Mouse (Mus musculus) neural tube, embryonic 11.5 days (tissue): ENCODE data around the gene Bcs1l. TPM values are rescaled to one million over a fixed set of nuclear protein-coding genes. Genes with fewer than 3 reads are reported as not detected.

Source experiments
- ATAC-seq: fragments of 200-750 bp; cut with Nextera tagmentation; 2 replicates; pipeline ENCODE4 v1.8.0; 2017; ENCODE audit warnings: moderate number of reproducible peaks, mild to moderate bottlenecking, moderate TSS enrichment, moderate library complexity; ENCODE audit not compliant: insufficient read depth, low FRiP score, low TSS enrichment
- DNase-seq: peaks from one replicate; pipeline ENCODE4 v3.0.0-alpha.2; 2015; ENCODE audit warnings: low spot score
- H3K27ac ChIP-seq: fragments of 300-500 bp; sonication (generic); 2 replicates; pipeline ENCODE4 v1.5.1; 2014; ENCODE audit warnings: low read depth, mild to moderate bottlenecking, low read length
- H3K27me3 ChIP-seq: fragments of 300-500 bp; sonication (generic); 2 replicates; pipeline ENCODE4 v1.6.1; 2014; ENCODE audit warnings: mild to moderate bottlenecking, low read length, mixed read lengths; ENCODE audit not compliant: control insufficient read depth, insufficient read depth
- H3K36me3 ChIP-seq: fragments of 300-500 bp; sonication (generic); 2 replicates; pipeline ENCODE4 v1.6.1; 2014; ENCODE audit warnings: mild to moderate bottlenecking, low read length, moderate library complexity, mixed read lengths; ENCODE audit not compliant: control insufficient read depth, insufficient read depth
- H3K4me1 ChIP-seq: fragments of 300-500 bp; sonication (generic); 2 replicates; pipeline ENCODE4 v1.6.1; 2014; ENCODE audit warnings: low read length, mixed read lengths; ENCODE audit not compliant: control insufficient read depth, insufficient read depth
- H3K4me2 ChIP-seq: fragments of 300-500 bp; sonication (generic); 2 replicates; pipeline ENCODE4 v1.6.1; 2014; ENCODE audit warnings: low read depth, mild to moderate bottlenecking, moderate library complexity
- H3K4me3 ChIP-seq: fragments of 300-500 bp; sonication (generic); 2 replicates; pipeline ENCODE4 v1.5.1; 2014; ENCODE audit warnings: low read depth, low read length
- H3K9ac ChIP-seq: fragments of 300-500 bp; sonication (generic); 2 replicates; pipeline ENCODE4 v1.6.1; 2014; ENCODE audit warnings: mild to moderate bottlenecking, low read length
- H3K9me3 ChIP-seq: fragments of 300-500 bp; sonication (generic); 2 replicates; pipeline ENCODE4 v1.6.1; 2016; ENCODE audit warnings: low read length; ENCODE audit not compliant: control insufficient read depth
- WGBS: fragments of 180-500 bp; shearing (Covaris S2); extraction: QIAGEN DNeasy Blood & Tissue Kit; methylation state at CpG from one replicate; pipeline ENCODE4 v1.1.7; 2014; 5-methylcytosine and 5-hydroxymethylcytosine counted together
- polyA plus RNA-seq: library from polyadenylated mRNA; unstranded; fragments of >200 nt; fragmentation: Nextera tagmentation; extraction: Ambion mirVana; gene quantifications from 2 replicates; pipeline ENCODE4 v1.2.1, GENCODE M21; 2014

Bcs1l gene
- polyA plus RNA-seq, 1 experiment from 2014 or later = 20.3 TPM

GRCm38 (mm10) chr1:74584616-74585398 is 3.3 kb upstream of the Bcs1l start:
- H3K9me3 ChIP-seq = no peaks in the 10 kb centered on the region
- no peak overlapping the region for H3K9ac ChIP-seq
- H3K36me3 ChIP-seq = peaks cover 2% of the 10 kb centered on the region; the same call in 1 of the 2 replicates
- WGBS = 93% methylated on average over 3 of the region's 3 CpGs
- H3K27me3 ChIP-seq = no peaks in the 10 kb centered on the region
- no peak overlapping the region for H3K4me2 ChIP-seq
- ATAC-seq = no peak
- peaks cover 13% of the 10 kb centered on the region for H3K4me1 ChIP-seq
- H3K27ac ChIP-seq = no peak overlapping the region
- no peak overlapping the region for H3K4me3 ChIP-seq
- no peak for DNase-seq

GRCm38 (mm10) chr1:74587233-74587772 is 786 bp upstream of the Bcs1l start:
- Histone ChIP-seq H3K27me3 (no peaks in the 10 kb centered on the region), H3K4me3 (peak overlapping the region; percentile 93), H3K9ac (peak overlapping the region; percentile 79), H3K9me3 (no peaks in the 10 kb centered on the region), H3K36me3 (peaks cover 5% of the 10 kb centered on the region; the same call in 1 of the 2 replicates), H3K4me2 (peak overlapping the region; percentile 89), H3K27ac (peak overlapping the region; percentile 67), H3K4me1 (peaks cover 13% of the 10 kb centered on the region)
- DNase-seq (no peak), ATAC-seq (no peak; the same call in 1 of the 2 replicates)
- whole genome bisulfite sequencing = under 1% methylated on average over 24 of the region's 24 CpGs

- H3K27me3 ChIP-seq = no peaks in the 10 kb centered on the region
- ATAC-seq = no peak
- H3K4me3 ChIP-seq = no peak overlapping the region
- no peaks in the 10 kb centered on the region for H3K9me3 ChIP-seq
- H3K4me1 ChIP-seq = no peaks in the 10 kb centered on the region
- no peak overlapping the region for H3K4me2 ChIP-seq
- H3K9ac ChIP-seq = no peak overlapping the region
- peaks cover 27% of the 10 kb centered on the region for H3K36me3 ChIP-seq
- no peak for DNase-seq
- WGBS = 88% methylated on average over 8 of the region's 8 CpGs
- H3K27ac ChIP-seq = no peak overlapping the region
These were observed 6.3 kb downstream of the Bcs1l start for GRCm38 (mm10) chr1:74594434-74594833.

GRCm38 (mm10) chr1:74600501-74601266 is 12.6 kb downstream of the Bcs1l start:
- Histone ChIP-seq H3K27ac (no peak overlapping the region), H3K4me2 (peak overlapping the region; percentile 86), H3K36me3 (peaks cover 9% of the 10 kb centered on the region), H3K27me3 (no peaks in the 10 kb centered on the region), H3K4me1 (peaks cover 6% of the 10 kb centered on the region; the same call in 1 of the 2 replicates), H3K9me3 (no peaks in the 10 kb centered on the region), H3K4me3 (peak overlapping the region; percentile 56), H3K9ac (peak overlapping the region; percentile 63)
- ATAC-seq (peak; percentile 51), DNase-seq (no peak)
- WGBS = 9% methylated on average over 26 of the region's 26 CpGs

GRCm38 (mm10) chr1:74601267-74601962 is 13.3 kb downstream of the Bcs1l start, which contains the start of the genes Rnf25 and Stk36:
Gene Rnf25 (minus strand): TSS chr1:74601397.
Gene Stk36 (plus strand): TSS chr1:74601445.
- Histone ChIP-seq H3K27me3 (no peaks in the 10 kb centered on the region), H3K9me3 (no peaks in the 10 kb centered on the region), H3K4me3 (peak within 1 kb of the TSS; percentile 56), H3K36me3 (peaks cover 7% of the 10 kb centered on the region), H3K4me1 (peaks cover 6% of the 10 kb centered on the region; the same call in 1 of the 2 replicates), H3K27ac (no peak within 1 kb of the TSS), H3K4me2 (peak within 1 kb of the TSS; percentile 86), H3K9ac (peak within 1 kb of the TSS; percentile 63)
- 10% methylated on average over 25 of the region's 25 CpGs for WGBS
- peak; percentile 78 for ATAC-seq
- DNase-seq = peak; percentile 86

- H3K9ac ChIP-seq = no peak overlapping the region
- no peak overlapping the region for H3K4me3 ChIP-seq
- H3K27ac ChIP-seq = no peak overlapping the region
- H3K27me3 ChIP-seq = no peaks in the 10 kb centered on the region
- whole genome bisulfite sequencing = 100% methylated on average over 1 of the region's 1 CpGs
- no peak overlapping the region for H3K4me2 ChIP-seq
- H3K36me3 ChIP-seq = 0 out of 2 replicates have a peak, but pooled peaks cover 2% of the 10 kb centered on the region
- DNase-seq (no peak), ATAC-seq (no peak)
- no peaks in the 10 kb centered on the region for H3K4me1 ChIP-seq
- no peaks in the 10 kb centered on the region for H3K9me3 ChIP-seq
These were observed 36.1 kb downstream of the Bcs1l start for GRCm38 (mm10) chr1:74624183-74624582.

- Histone ChIP-seq H3K4me3 (no peak overlapping the region), H3K4me1 (no peaks in the 10 kb centered on the region), H3K36me3 (0 out of 2 replicates have a peak, but pooled peaks cover 2% of the 10 kb centered on the region), H3K9me3 (no peaks in the 10 kb centered on the region), H3K4me2 (no peak overlapping the region), H3K27ac (no peak overlapping the region), H3K27me3 (no peaks in the 10 kb centered on the region), H3K9ac (no peak overlapping the region)
- 88% methylated on average over 4 of the region's 4 CpGs for WGBS
- DNase-seq = no peak
- ATAC-seq = no peak
These were observed 38.0 kb downstream of the Bcs1l start for GRCm38 (mm10) chr1:74626076-74626475.

GRCm38 (mm10) chr1:74628001-74628400 is 39.9 kb downstream of the Bcs1l start:
- no peaks in the 10 kb centered on the region for H3K9me3 ChIP-seq
- no peak for DNase-seq
- H3K27me3 ChIP-seq = no peaks in the 10 kb centered on the region
- H3K27ac ChIP-seq = no peak overlapping the region
- WGBS = 48% methylated on average over 7 of the region's 7 CpGs
- no peaks in the 10 kb centered on the region for H3K4me1 ChIP-seq
- no peak for ATAC-seq
- H3K36me3 ChIP-seq = 0 out of 2 replicates have a peak, but pooled peaks cover 2% of the 10 kb centered on the region
- H3K9ac ChIP-seq = no peak overlapping the region
- H3K4me3 ChIP-seq = no peak overlapping the region
- H3K4me2 ChIP-seq = no peak overlapping the region
